Mouse (Mus musculus) ES-CJ7 (cell line): ENCODE data around the gene Srrm4.

ENCODE experiments used
- DNase-seq: peaks from one replicate; pipeline ENCODE4 v3.0.0; 2011; ENCODE audit warnings: low read depth, low spot score

Gene Srrm4

DNA sequence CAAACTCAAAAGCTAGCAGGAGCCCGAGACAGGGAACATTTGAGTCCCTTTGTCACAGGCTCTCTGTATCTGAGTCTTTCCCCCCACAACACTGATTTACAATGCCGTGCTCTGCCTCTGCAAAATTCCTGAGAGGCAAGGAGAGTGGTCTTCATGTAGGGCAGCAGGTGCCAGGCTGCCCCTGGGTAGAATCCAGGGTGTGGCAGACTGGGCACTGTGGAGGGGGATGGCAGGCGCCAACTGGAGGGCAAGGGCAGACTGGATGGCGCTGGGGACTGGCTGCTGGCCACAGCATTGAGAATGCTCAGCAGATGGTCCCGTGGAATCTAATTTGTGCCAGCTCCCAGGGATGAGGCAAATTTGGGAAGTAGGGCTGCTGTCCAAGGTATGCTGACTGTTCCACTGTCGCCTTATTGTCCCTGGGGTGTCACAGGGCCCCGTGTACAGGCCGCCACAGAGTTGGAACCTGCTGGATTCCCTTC lies 148.1 kb downstream of the Srrm4 start:
- DNase-seq, result no peak

DNA sequence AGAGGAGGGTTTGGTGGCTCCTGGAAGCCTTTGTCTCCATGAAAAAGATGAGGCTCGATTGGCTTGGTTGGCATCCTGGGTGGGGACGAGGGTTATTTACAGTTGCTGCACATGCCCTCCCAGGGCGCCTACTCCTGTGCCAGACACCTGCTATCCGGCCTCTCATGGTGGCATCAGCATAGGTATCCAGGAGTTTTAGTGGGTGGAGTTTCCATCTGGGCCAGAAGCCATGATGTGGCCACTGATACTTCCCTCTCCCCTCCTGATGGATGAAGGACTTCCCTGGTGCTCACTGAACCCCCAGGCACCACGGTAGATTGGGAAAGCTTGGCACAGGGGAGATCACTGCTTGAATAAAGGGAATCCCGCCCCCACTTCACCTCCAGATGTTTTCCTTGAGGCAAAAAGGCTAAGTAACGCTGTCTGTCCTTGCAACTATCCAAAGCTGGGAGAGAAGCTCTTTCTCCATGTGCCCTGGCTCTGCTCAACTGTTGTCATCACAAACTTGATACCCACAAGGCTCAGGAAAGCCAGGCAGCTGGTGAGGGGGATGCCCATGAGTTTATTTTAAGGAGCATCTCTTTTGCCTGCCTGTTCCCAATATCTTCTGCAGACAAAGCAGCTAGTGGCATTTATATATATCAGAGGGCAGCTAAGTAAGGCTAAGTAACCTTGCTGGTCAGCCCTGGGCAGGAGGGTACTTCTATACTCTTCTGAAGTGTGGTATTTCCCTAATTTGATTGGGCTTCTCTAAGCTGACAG lies 148.7 kb downstream of the Srrm4 start:
- no peak for DNase-seq

DNA sequence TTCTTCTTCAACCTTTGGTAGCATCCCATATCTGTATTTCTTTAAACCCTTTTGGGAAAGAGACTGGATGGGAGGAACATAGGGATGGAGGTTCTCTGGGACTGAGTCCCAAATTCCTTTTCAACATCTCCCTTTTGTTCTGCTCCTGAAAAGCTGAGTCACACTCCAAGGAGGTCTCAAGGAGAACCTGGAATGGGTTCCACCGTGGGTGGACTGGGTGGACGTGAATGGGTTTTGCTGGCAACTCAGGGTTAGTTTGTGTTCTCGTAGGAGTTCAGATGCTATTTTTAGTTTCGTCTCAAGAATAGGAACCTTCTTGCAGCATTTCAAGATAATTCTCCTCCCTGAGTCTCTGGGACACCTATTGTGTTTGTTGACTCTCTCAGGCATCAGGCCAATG lies 151.4 kb downstream of the Srrm4 start:
- peak; percentile 59 for DNase-seq

DNA sequence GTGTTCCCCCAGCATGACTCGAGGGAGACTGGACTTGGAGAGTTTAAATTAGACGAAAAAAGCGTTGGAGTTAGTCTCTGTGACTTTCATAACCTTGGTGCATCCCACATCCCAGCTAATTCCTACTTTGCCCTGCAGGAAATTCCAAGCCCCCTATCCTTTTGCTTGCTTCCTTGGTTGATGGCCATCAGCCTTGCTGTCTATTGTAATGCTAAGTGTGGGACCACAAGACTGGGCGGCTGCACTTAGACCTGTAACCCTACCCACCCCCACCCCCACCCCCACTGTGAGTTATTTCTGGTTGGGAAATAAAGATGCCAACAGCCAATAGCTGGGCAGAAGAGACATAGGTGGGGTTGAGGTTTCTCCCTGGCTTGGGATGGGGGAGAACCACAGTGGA lies 153.3 kb downstream of the Srrm4 start:
- peak; percentile 94 for DNase-seq

DNA sequence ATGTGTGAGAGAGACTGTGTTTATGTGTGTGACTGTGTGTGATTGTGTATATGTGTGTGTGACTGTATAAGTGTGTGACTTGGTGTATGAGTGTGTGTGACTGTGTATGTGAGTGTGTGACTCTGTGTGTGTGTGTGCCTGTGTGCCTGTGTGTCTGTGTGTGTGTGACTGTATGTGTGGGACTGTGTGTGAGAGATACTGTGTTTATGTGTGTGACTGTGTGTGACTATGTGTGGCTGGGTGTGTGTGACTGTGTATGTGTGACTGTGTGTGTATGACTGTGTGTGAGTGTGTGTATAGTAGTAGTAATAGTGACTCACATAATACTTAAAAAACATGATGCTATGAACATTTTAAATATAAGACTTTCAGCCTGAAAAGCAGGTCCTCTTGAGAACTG lies 155.5 kb downstream of the Srrm4 start:
- DNase-seq, result no peak

DNA sequence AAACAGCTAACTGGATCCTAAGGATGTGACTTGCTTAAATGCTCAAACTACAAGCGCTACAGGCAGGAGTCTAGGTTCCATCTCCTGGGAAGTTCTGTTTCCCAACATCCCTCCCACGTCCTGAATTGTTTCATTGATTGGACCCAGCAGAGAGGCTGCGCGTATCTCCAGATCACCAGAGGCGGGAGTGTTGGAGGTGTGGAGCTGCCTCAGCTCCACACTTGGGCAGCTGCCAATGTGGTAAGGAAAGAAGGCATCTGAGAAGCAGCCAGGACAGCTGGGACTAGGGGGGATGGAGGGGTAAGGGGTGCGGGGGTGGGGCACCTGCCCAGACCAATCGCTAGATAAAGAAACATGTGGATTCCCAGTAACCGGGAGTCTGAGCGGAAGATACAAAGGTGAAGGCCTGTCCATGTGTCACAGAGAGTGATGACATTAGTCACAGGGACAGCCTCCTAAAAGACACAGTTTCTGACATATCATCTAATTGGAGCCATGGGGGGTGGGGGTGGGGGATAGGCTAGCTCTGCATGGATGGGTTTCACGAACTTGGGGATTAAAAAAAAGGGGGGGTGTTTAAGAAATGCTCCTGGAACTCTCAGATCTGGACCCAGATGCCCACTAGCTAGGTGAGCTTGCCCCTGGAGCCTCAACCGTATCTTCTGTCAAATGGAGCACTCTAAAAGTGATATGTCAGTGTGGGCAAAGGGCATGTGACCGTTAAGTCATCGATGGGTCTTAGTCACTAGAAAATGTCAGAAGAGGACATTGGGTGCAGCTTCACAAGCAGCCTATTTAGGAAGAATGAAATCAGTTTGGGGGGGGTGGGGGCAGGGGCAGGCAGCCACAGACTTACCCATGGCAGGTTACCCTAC lies 156.4 kb downstream of the Srrm4 start:
- DNase-seq, result no peak

DNA sequence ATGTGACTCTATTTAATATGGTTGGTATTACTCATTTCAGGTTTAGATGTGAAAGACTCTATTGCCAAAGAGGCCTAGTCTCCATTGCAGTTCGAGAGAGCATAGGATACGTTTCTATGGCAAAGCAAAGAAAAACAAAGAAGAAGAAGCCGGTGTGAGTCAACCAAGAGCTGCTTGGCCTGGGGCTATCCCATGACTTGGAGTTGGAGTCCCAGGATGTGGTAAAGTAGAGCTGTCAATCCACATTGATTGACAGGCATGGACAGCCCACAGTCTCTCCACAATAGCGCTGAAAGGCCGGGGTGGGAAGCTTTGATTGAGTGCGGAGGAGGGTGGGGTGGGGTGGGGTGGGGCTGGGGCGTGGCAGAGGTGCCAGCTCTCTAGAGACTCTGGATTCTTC lies 158.7 kb downstream of the Srrm4 start:
- peak; percentile 93 for DNase-seq

DNA sequence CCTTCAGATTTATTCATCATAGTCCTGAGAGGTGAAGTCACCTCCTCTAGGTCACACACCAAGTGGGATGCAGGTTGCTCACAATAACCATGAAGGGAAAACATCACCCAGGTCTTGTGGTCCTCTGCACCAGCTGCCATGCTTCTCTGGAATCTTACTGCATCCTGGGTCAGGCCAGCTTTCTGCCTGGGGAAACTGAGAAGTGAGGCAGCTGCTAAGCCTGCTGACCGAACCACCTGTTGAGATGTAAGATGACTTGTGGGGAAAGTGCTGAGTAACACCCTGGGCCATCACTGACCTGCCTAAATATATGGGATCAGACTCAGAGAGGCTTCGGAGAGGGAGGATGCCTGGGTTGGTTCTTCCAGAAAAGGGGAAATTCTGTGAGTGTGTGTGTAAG lies 164.9 kb downstream of the Srrm4 start:
- DNase-seq, result no peak

DNA sequence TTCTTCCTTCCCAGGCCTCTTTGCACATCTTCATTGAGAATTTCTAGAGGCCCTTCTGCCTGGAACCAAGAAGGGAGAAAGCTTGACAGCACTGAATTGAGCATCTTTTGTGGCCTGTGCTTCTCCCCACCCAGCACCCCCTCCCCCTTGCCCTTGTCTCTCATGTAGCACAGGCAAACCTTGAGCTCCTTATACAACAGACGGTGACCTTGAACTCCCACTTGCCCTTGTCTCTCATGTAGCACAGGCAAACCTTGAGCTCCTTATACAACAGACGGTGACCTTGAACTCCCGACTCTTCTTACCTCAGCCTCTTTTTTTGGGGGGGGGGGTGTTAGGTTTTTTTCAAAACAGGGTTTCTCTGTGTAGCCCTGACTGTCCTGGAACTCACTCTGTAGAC lies 165.9 kb downstream of the Srrm4 start:
- peak; percentile 76 for DNase-seq

DNA sequence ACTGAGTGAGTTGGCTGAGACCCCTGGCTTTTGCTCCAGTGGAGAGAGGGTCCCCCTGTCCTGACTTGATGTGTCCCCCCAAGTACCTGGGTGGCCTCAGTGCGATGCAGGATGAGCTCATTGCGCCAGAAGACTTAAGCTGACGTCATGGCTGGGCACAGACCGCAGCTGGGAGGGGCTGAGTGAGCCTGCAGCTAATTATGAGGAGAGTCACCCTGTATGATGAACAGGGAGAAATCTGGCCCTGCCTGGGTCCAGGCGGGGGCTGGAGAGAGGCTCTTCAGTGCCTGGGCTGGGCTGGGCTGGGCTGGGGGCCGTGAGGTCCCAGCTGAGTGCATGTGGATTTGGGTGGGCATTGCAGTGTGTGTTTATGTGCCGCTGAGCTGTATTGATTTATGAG lies 166.3 kb downstream of the Srrm4 start:
- DNase-seq, result no peak

DNA sequence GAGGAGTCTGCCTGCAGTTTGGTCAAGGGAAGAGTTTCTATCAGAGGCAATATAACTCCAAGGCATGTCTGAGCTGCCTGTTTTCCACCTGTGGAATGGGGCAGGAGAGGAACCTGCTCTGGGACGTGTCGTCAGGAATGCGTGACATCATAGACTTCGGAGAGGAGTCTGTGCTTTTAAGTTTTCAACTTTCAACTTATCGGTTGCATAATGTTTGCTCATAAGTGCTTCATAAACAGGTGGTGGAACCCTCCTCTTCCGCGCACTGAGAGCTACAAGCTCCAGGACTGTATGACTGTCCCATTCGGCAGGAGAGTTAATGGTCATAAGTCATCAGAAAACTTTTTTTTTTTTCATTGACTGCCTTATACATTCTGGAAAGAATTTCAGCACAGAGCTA lies 167.9 kb downstream of the Srrm4 start:
- DNase-seq, result no peak

DNA sequence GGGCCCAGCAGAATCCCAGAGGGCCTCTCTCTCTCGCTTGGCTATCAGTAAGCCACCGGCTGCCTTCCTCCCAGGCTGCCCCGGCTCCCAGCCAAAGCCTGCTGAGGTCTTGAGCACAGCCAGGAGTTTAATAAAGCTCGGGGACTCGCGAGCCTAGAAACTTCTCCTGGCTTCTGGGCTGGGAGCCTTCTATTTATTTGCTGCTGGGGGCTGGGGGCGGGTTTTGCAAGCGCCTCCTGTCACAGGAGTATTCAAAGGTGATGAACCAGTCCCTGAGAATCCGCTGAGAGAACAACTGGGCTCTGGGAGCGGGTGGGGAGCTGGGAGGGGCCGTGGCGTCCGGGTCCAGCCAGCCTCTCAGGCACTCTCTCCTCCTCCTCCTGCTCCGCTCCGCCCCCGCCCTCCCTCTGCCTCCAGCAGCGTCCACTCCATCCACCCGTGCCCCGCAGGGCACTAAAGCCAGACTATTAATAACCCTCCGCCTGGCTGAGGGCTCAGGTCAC lies 168.9 kb downstream of the Srrm4 start, which contains the start of gene Hspb8:
TSS of gene Hspb8 (minus strand) at position 166 of the 503 bp plus-strand sequence.
- peak; percentile 68 for DNase-seq

DNA sequence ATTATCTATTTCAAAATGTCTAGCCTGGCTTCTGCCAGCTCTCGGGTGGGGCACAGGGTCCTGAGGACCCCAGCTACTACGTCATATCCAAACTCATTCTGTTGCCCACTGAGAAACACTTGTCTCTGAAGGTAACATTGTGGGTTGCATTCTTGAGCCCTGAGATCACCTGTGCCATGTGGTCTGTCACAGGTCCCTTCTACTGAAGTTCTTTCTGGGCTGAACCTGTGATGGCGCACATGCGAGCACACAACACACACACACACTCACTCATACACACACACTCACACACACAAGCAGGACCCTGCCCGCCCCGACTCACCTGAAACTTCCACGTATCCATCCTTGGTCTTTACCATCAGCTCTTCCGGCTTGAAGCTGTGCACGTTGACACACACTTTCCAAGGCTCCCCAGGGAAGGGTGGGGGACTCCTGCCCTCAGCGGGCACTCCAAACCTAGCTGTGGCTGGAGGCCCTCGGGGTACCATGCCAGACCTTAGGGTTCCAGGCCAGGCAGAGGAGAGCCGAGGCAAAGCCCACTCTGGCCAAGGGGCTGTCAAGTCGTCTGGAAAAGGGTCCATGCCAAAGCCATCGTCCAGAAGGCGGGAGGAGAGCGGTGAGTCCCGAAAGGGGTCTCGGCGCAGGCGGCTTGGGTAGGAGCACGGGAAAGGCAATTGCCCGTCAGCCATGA lies 169.7 kb downstream of the Srrm4 start:
- no peak for DNase-seq

DNA sequence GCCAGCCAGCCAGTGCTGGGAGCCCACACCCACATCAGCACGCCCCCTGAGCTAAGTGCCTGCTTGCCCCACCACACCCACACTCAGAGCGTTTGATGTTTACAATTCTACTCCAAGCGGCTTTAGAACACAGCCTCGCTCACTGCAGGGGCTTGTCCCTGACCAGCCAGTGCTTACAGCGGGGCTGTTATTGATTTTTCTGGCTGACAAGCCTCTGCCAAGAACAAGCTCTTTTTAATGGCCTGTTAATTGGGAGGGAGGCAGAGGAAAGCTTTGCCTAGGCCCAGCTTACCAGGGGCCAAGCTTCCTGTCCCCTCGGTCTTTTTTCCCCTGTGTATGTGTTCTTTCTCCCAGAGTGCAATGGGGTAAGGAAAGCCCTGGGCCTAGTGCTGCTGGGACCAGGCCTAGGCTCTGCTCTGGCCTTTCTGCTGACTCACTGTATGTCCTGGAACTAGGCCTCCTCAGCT lies 170.8 kb downstream of the Srrm4 start:
- peak; percentile 78 for DNase-seq

DNA sequence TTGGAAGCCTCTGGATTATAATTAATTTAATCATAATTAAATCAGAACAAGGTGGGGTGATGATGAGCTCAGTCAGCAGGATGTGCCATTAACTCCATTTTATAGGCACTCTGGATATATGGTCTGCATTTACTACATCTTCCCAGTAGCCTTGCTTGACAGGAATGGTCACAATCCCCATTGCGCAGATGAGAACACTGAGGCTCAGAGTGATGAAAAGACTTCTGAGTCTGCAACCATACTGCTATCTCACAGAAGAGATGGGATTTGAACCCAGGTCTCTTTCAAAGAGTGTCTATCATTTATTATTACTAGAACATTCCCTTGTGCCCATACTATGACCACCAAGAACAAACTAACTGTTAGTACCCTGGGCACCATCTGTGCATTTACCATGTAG lies 171.4 kb downstream of the Srrm4 start:
- DNase-seq, result no peak

DNA sequence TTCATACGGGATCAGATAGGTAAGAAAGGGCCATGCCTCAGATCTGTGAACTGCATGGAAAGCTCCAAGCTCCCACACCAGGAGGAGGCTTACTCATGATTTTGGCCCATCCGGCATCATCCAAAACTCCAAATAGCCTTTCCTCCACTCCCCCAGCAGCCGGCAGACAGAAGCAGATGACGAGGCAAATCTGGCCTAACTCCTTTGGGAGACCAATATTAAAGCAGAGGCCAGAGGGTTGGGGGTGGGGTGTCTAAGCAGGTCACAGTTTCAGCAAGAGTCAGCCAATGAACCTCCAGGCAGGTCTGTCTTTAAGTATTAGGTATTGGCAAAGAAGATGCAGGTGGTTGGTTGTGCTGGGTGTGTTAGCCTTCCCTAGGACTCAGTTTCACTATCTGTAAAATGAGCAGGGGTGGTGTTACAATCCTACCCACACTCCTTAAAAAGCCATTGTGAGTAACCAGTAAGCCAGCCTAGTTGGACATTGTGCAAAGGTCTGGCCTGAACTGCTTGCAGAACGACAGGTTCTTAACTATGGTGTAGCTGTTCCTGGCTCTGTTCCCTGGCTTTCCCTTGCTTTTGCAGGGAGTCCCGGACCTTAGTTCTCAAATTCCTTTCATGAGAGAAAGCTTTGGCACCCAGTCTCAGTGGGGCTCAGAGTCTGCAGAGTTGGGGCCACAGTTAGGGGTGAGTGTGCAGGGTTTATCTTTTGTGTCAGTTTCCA lies 172.1 kb downstream of the Srrm4 start:
- no peak for DNase-seq

DNA sequence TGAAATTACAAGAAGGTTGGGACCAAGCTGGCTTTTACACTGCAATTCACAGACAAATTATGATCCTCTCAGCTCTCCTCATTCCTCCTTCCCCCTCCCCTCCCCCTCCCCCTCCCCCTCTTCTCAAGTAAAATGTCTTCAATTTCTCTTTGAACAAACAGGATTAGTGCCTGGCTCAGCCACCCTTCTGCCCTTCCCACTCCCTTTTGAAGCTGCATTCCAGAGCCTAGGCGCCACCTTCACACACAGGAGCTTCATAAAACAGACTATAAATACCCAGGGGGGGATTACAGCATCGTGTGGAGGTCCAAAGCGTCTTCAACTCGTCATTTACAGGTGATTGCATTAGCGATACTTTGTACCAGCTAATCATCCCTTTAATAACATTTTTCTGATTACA lies 175.4 kb downstream of the Srrm4 start:
- peak; percentile 41 for DNase-seq

DNA sequence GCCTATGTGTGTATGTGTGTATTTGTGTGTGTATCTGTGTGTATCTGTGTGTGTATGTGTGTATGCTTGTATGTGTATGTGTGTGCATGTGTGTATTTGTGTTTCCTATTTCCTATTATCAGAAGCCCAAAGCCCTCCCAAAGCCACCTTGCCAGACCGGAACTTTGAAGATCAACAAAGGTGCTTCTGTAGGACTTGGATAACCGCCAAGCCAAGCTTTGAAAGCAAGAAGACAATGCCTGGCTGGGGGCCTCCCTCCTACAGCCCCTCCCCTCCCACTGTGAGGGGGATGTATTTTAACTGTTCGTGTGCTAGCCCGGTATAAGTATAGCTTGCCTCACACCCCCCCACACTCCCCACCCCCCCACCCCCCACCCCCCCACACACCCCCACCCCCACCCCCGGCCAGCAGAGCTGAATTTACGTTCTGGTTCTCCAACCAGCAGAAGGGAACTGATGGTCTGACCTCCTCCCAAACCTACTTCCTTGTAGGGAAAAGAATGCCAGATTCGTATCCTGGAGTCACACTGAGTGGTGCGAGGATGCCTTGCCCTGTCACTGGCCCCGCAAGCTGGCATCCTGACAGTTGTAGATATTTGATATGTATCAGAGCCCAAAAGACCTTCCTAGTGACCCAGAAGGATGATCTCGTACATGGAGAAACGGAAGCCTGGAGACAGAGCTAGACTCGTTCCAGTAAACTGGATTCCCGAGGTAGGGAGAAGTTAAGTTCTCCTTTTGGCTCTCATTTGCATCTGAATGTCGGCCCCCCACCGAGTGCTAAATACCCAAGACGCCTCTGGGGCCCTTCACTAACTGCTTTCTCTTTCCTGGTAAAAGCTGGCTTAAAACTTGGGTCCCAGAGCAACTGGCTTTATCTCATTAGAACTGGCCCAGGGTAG lies 181.7 kb downstream of the Srrm4 start:
- DNase-seq, result peak; percentile 92

DNA sequence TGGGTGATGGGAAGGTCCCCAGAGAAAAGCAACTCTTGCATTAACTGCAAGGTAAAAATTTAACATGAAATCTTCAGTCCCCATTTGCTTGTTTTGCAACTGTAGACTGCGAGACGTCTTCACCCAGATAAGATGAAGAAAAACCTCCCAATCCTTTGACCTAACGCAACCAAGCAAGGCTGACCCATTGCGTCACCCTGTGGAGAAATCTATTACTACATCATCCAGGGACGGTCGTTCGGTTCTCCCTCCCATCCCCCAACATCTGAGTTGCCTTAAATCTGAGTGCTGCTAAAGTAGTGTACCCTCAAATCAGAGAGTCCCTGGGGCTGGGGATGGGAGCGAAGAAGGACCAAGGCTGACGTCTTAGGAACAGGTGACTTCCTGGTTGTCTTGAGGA lies 182.7 kb downstream of the Srrm4 start:
- DNase-seq, result peak; percentile 80

DNA sequence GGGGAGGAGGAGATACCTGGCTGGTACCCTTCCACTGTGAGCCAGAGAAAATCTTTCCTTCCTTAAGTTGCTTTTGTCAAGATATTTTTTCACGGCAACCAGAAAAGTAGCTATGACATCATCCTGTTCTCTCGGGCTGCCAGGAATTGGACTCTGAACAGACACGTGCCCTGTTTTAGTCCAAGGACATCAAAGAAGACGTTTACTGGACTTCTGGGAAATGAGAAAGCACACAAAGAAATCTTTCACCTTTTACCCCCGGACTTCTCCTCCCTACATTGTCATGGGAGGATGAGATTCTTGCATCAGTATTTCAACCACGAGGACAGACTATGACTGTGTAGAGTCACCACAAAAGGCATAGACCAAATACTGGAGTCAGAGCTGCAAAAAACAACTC lies 183.7 kb downstream of the Srrm4 start:
- DNase-seq, result peak; percentile 87
